Mouse (Mus musculus) hindbrain, embryonic 10.5 days (tissue): ENCODE measurements at regions not wholly inside any gene's neighbourhood (a gene's known extent, or its start where the extent isn't known, plus 50 kb on each side); places are given as distances from the start of the nearest gene placed in this dataset.
"Not testable (repeated sequence)": the region's sequence is repeated elsewhere in the genome, so short reads cannot be mapped to it uniquely, and the experiment has no call there.

Experiments used
- DNase-seq: peaks from one replicate; pipeline ENCODE4 v3.0.0-alpha.2; 2017; ENCODE audit warnings: low spot score
- H3K27ac ChIP-seq: fragments of 300-500 bp; sonication (generic); 2 replicates; pipeline ENCODE4 v1.5.1; 2016; ENCODE audit warnings: mild to moderate bottlenecking, moderate library complexity
- H3K27me3 ChIP-seq: fragments of 300-500 bp; sonication (generic); 2 replicates; pipeline ENCODE4 v1.6.1; 2016; ENCODE audit warnings: mild to moderate bottlenecking; ENCODE audit not compliant: poor library complexity, insufficient read depth, severe bottlenecking
- H3K36me3 ChIP-seq: fragments of 300-500 bp; sonication (generic); 2 replicates; pipeline ENCODE4 v1.6.1; 2016; ENCODE audit warnings: mild to moderate bottlenecking, moderate library complexity
- H3K4me1 ChIP-seq: fragments of 300-500 bp; sonication (generic); replicated peaks from 2 replicates; pipeline ENCODE4 v1.6.1; 2016; ENCODE audit warnings: mild to moderate bottlenecking
- H3K4me3 ChIP-seq: fragments of 300-500 bp; sonication (generic); 2 replicates; pipeline ENCODE4 v1.5.1; 2016; ENCODE audit warnings: mild to moderate bottlenecking, moderate library complexity
- H3K9me3 ChIP-seq: fragments of 300-500 bp; sonication (generic); 2 replicates; pipeline ENCODE4 v1.6.1; 2016; ENCODE audit warnings: mild to moderate bottlenecking, moderate library complexity
- WGBS: fragments of 180-500 bp; shearing (Covaris S2); methylation state at CpG from one replicate; pipeline ENCODE4 v1.1.7; 2016; 5-methylcytosine and 5-hydroxymethylcytosine counted together

DNA sequence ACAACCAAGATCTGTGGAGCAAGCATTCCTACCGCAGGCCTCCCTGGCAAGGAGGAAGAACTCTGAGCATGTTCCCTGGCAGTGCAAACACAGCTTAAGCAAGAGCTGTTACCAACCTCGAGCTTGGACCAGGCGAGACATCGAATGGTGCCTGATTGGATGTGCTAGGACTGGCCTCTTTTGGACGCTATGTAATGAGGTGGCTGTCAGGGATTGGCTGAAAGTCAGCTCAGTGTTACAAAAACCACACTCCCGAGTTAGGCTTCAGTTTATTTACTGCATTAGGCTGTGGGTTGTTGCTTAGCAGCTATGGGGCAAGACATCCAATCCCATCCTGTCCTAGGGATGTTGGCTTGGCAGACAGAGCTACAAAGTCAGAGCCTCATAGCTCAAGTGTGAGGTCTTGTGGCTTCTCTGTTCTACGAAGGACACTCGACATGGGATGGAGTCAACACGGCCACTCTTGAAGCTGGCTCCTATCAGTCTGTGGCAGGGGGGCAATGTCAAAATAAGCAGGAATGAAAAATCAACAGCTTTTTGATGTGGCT is 244.5 kb downstream of the Prex1 start:
- Histone ChIP-seq H3K36me3 (no peaks in the 10 kb centered on the region), H3K9me3 (no peaks in the 10 kb centered on the region), H3K4me3 (no peak overlapping the region), H3K27ac (0 out of 2 replicates have a peak overlapping the region, but pooled peaks have one; percentile 18), H3K4me1 (peaks cover 35% of the 10 kb centered on the region), H3K27me3 (peaks cover 7% of the 10 kb centered on the region; the same call in 1 of the 2 replicates)
- WGBS, result 88% methylated on average over 9 of the region's 9 CpGs
- no peak for DNase-seq

GRCm38 (mm10) chr2:166467137-166467536 is 246.5 kb downstream of the Prex1 start:
- peaks cover 25% of the 10 kb centered on the region for H3K4me1 ChIP-seq
- WGBS, result 64% methylated on average over 7 of the region's 7 CpGs
- H3K9me3 ChIP-seq, result no peaks in the 10 kb centered on the region
- H3K27me3 ChIP-seq, result peaks cover 7% of the 10 kb centered on the region; the same call in 1 of the 2 replicates
- no peak for DNase-seq
- no peaks in the 10 kb centered on the region for H3K36me3 ChIP-seq
- no peak overlapping the region for H3K27ac ChIP-seq
- no peak overlapping the region for H3K4me3 ChIP-seq

GRCm38 (mm10) chr2:166465531-166465930 is 248.1 kb downstream of the Prex1 start:
- 82% methylated on average over 5 of the region's 5 CpGs for WGBS

GRCm38 (mm10) chr2:166463539-166463938 is 250.1 kb downstream of the Prex1 start:
- Histone ChIP-seq H3K4me1 (peaks cover 29% of the 10 kb centered on the region), H3K4me3 (no peak overlapping the region), H3K9me3 (no peaks in the 10 kb centered on the region), H3K27ac (no peak overlapping the region), H3K27me3 (0 out of 2 replicates have a peak, but pooled peaks cover 3% of the 10 kb centered on the region), H3K36me3 (no peaks in the 10 kb centered on the region)
- WGBS, result 89% methylated on average over 9 of the region's 9 CpGs
- DNase-seq, result no peak

More at GRCm38 (mm10) chr2:166465531-166465930, 248.1 kb downstream of the Prex1 start:
- peaks cover 13% of the 10 kb centered on the region for H3K4me1 ChIP-seq
- no peaks in the 10 kb centered on the region for H3K36me3 ChIP-seq
- no peak overlapping the region for H3K4me3 ChIP-seq
- H3K27me3 ChIP-seq, result peaks cover 7% of the 10 kb centered on the region; the same call in 1 of the 2 replicates
- H3K27ac ChIP-seq, result no peak overlapping the region
- H3K9me3 ChIP-seq, result no peaks in the 10 kb centered on the region
- DNase-seq, result no peak

GRCm38 (mm10) chr2:166461956-166462355 is 251.7 kb downstream of the Prex1 start:
- Histone ChIP-seq H3K4me1 (peaks cover 36% of the 10 kb centered on the region), H3K9me3 (no peaks in the 10 kb centered on the region), H3K36me3 (no peaks in the 10 kb centered on the region), H3K27me3 (no peaks in the 10 kb centered on the region), H3K27ac (no peak overlapping the region), H3K4me3 (no peak overlapping the region)
- no peak for DNase-seq
- WGBS, result 95% methylated on average over 3 of the region's 3 CpGs

GRCm38 (mm10) chr2:166461103-166461502 is 252.5 kb downstream of the Prex1 start:
- DNase-seq, result no peak
- peaks cover 30% of the 10 kb centered on the region for H3K4me1 ChIP-seq
- H3K9me3 ChIP-seq, result 0 out of 2 replicates have a peak, but pooled peaks cover 3% of the 10 kb centered on the region
- 89% methylated on average over 3 of the region's 3 CpGs for WGBS
- no peak overlapping the region for H3K27ac ChIP-seq
- no peak overlapping the region for H3K4me3 ChIP-seq
- H3K36me3 ChIP-seq, result no peaks in the 10 kb centered on the region
- no peaks in the 10 kb centered on the region for H3K27me3 ChIP-seq

DNA sequence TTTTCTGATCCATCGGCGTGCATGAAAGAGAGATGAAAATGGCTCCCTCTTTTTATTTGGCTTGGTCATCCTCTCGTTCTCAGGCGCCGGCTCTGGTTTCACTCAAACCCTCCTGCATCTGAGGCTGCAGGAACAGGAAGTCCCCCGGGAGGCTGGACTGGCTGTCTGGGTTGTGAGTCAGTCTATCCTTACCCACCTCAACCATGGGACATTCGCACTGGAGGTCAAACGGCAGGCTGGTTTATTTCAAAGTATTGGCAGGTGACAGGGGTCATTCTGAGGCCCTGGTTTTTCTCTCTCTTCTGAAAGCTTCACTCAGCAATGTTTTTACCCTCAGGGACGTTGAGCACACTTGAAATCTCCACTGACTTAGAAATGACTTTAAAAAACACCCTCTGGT is 253.7 kb downstream of the Prex1 start:
- Histone ChIP-seq H3K9me3 (0 out of 2 replicates have a peak, but pooled peaks cover 3% of the 10 kb centered on the region), H3K27me3 (no peaks in the 10 kb centered on the region), H3K27ac (peak overlapping the region; percentile 64), H3K4me3 (no peak overlapping the region), H3K36me3 (no peaks in the 10 kb centered on the region), H3K4me1 (peaks cover 33% of the 10 kb centered on the region)
- DNase-seq, result no peak
- WGBS, result 55% methylated on average over 9 of the region's 9 CpGs

- Histone ChIP-seq H3K27ac (peak overlapping the region; percentile 64), H3K4me3 (no peak overlapping the region), H3K9me3 (0 out of 2 replicates have a peak, but pooled peaks cover 3% of the 10 kb centered on the region), H3K36me3 (no peaks in the 10 kb centered on the region), H3K27me3 (no peaks in the 10 kb centered on the region), H3K4me1 (peaks cover 40% of the 10 kb centered on the region)
- no peak for DNase-seq
- WGBS, result 91% methylated on average over 9 of the region's 9 CpGs
These were observed 254.7 kb downstream of the Prex1 start for GRCm38 (mm10) chr2:166458953-166459352.

GRCm38 (mm10) chr2:166457381-166458172 is 256.1 kb downstream of the Prex1 start:
- Histone ChIP-seq H3K9me3 (0 out of 2 replicates have a peak, but pooled peaks cover 3% of the 10 kb centered on the region), H3K36me3 (no peaks in the 10 kb centered on the region), H3K4me3 (no peak overlapping the region), H3K4me1 (peaks cover 48% of the 10 kb centered on the region), H3K27me3 (no peaks in the 10 kb centered on the region), H3K27ac (peak overlapping the region; percentile 41; the same call in 1 of the 2 replicates)
- no peak for DNase-seq
- 65% methylated on average over 16 of the region's 16 CpGs for WGBS

DNA sequence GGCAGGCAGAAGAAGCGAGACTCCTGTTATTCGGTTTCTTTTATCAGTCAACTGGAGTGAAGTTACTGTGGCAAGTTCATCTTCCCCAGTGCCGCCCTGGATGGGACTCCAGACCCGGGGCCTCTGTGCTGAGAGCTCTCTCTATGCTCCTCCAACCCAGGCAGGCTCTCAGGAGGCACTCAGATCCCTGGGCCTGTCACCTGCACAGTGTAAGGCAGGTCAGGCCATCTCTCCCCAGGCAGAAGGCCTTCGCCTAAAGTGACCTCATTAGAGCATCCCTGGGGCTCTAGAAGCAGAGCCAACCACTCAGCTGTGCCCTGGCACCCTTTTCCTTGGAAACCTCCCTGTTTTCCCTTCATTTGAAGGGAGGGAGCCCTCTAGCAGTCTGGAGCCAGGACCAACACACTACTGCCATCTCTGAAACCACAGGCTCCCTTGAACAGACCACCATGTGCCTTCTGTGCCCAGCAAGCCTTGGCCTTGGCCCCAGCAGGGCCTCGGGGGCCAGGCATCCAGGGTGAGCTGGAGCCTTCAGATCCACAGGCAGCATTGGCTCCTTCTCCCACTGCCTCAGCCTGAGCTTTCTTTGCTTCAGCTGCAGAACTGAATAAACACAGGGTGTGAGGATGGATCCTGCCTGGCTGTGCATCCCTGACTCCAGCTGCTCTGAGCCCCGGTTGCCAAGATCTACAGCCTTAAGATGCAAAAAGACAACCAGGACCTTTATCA is 259.3 kb downstream of the Prex1 start:
- 67% methylated on average over 3 of the region's 7 CpGs for WGBS
- DNase-seq, H3K9me3 ChIP-seq, H3K36me3 ChIP-seq, H3K27me3 ChIP-seq, H3K4me3 ChIP-seq: not testable (repeated sequence)
- Histone ChIP-seq H3K4me1 (peaks cover 60% of the 10 kb centered on the region), H3K27ac (peak overlapping the region; percentile 74)

GRCm38 (mm10) chr2:166450964-166451363 is 262.7 kb downstream of the Prex1 start:
- no peaks in the 10 kb centered on the region for H3K9me3 ChIP-seq
- 64% methylated on average over 7 of the region's 7 CpGs for WGBS
- no peaks in the 10 kb centered on the region for H3K36me3 ChIP-seq
- 0 out of 2 replicates have a peak, but pooled peaks cover 7% of the 10 kb centered on the region for H3K27me3 ChIP-seq
- no peak for DNase-seq
- H3K27ac ChIP-seq, result peak overlapping the region; percentile 70
- peaks cover 75% of the 10 kb centered on the region for H3K4me1 ChIP-seq
- H3K4me3 ChIP-seq, result no peak overlapping the region

DNA sequence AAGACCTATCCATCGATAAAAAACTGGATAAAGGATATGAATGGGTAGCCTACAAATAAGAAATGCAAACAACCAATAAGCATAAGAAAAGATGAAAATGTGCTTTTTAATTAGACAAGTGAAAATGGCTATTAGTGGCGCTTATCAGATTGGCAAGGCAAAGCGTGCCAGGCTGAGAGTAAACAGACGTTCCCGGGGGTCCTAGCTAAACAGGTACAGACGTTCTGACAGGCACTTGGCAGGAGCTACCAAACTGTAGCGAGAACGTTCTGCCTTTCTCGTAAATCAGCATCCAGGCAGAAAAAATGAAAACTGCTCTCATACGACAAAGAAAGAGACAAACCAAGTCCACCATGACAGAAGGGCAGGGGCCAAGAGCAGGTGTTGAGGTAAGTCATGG is 263.3 kb downstream of the Prex1 start:
- H3K4me1 ChIP-seq, result peaks cover 81% of the 10 kb centered on the region
- no peaks in the 10 kb centered on the region for H3K9me3 ChIP-seq
- 86% methylated on average over 10 of the region's 10 CpGs for WGBS
- H3K4me3 ChIP-seq, result no peak overlapping the region
- H3K27ac ChIP-seq, result peak overlapping the region; percentile 62
- 0 out of 2 replicates have a peak, but pooled peaks cover 7% of the 10 kb centered on the region for H3K27me3 ChIP-seq
- no peaks in the 10 kb centered on the region for H3K36me3 ChIP-seq
- DNase-seq, result no peak
